Mouse (Mus musculus) megakaryocyte, embryonic 14.5 days (primary cell): Measurements from ENCODE around the gene Jmjd6.

Source experiments
- FLI1 ChIP-seq: IDR thresholded peaks from 2 replicates; pipeline ENCODE4 v1.6.1; 2012; ENCODE audit warnings: low read length, inconsistent platforms, mixed read lengths
- GATA1 ChIP-seq: IDR thresholded peaks from 3 replicates; pipeline ENCODE4 v1.6.1; 2012; ENCODE audit warnings: mixed read lengths, low read length, inconsistent platforms, borderline replicate concordance

- TF ChIP-seq GATA1 (no peak), FLI1 (no peak)
Observed at GRCm38 (mm10) chr11:116885275-116886151, 42.3 kb upstream of the Jmjd6 start.
